Mouse (Mus musculus): ENCODE results near the gene Hnrnpa3.

GRCm38 (mm10) chr2:75679947-75680346 is 20.9 kb downstream of the Hnrnpa3 start:
- no peak for TF ChIP-seq CTCF (IDR thresholded peaks at IDR 0.05; ENCODE audit: low read depth)
- no peak for TF ChIP-seq EP300 (IDR thresholded peaks at IDR 0.05; ENCODE audit: low read depth)

Measured in liver, postnatal 0 days (tissue).